Mouse (Mus musculus) CH12.LX (cell line): ENCODE data around the gene Dhx16. TPM values are rescaled to one million over a fixed set of nuclear protein-coding genes. Genes with fewer than 3 reads are reported as not detected.

Experiments used
- DNase-seq: peaks from one replicate; pipeline ENCODE4 v3.0.0-alpha.2; 2013; ENCODE audit errors: extremely low read depth
- H3K27ac ChIP-seq: 2 replicates; pipeline ENCODE4 v1.5.1; 2012; ENCODE audit warnings: low read depth, mild to moderate bottlenecking, control low read depth, moderate library complexity; ENCODE audit not compliant: insufficient read depth
- H3K27me3 ChIP-seq: replicated peaks from 2 replicates; pipeline ENCODE3; 2012; ENCODE audit warnings: inconsistent platforms
- H3K36me3 ChIP-seq, 2 experiments: replicated peaks in 1 of 2; 2 replicates each; pipeline versions ENCODE3 to v1.6.1; 2012; ENCODE audit warnings: inconsistent platforms in 1 of 2, low read length in 1 of 2, mild to moderate bottlenecking in 1 of 2, mixed read lengths in 1 of 2, moderate library complexity in 1 of 2; ENCODE audit not compliant: control insufficient read depth in 1 of 2, insufficient read depth in 1 of 2
- H3K4me1 ChIP-seq, 2 experiments: 2 replicates each; pipeline ENCODE4 v1.6.1; 2012; ENCODE audit warnings: inconsistent platforms in 1 of 2, moderate library complexity in 1 of 2; ENCODE audit not compliant: insufficient read depth in 2 of 2, control insufficient read depth in 1 of 2
- H3K4me2 ChIP-seq: 2 replicates; pipeline ENCODE4 v1.6.1; 2012; ENCODE audit warnings: low read depth, mild to moderate bottlenecking, control low read depth; ENCODE audit not compliant: poor library complexity, insufficient read depth, severe bottlenecking
- H3K4me3 ChIP-seq, 3 experiments: fragments of 150-350 bp in 1 of 3; sonication (generic) in 1 of 3; replicated peaks in 1 of 3; 2 replicates each; pipeline versions ENCODE3 to v1.5.1; 2011 to 2012; ENCODE audit warnings: low read depth in 2 of 3, low read length in 2 of 3, mild to moderate bottlenecking in 2 of 3, moderate library complexity in 2 of 3, control low read depth in 1 of 3, improper control_type of control experiment in 1 of 3, inconsistent platforms in 1 of 3, mixed read lengths in 1 of 3; ENCODE audit not compliant: poor library complexity in 1 of 3
- H3K79me2 ChIP-seq: replicated peaks from 2 replicates; pipeline ENCODE4 v1.6.1; 2012; ENCODE audit warnings: mild to moderate bottlenecking, moderate library complexity; ENCODE audit not compliant: control insufficient read depth, poor library complexity, insufficient read depth, severe bottlenecking; ENCODE audit errors: extremely low read depth
- H3K9ac ChIP-seq: 2 replicates; pipeline ENCODE4 v1.6.1; 2012; ENCODE audit warnings: low read depth, mild to moderate bottlenecking, control low read depth, moderate library complexity; ENCODE audit not compliant: insufficient read depth
- H3K9me3 ChIP-seq: replicated peaks from 2 replicates; pipeline ENCODE3; 2012; ENCODE audit warnings: low read length, inconsistent platforms, mixed read lengths
- CHD2 ChIP-seq: IDR thresholded peaks from 2 replicates; pipeline ENCODE4 v1.6.1; 2011; ENCODE audit warnings: low read length, improper control_type of control experiment
- CTCF ChIP-seq, 2 experiments: IDR thresholded peaks in 1 of 2; conservative IDR thresholded peaks in 1 of 2; 2 replicates each; pipeline ENCODE4 v1.5.1; 2011 to 2012; ENCODE audit warnings: low read depth in 2 of 2, low read length in 2 of 2, improper control_type of control experiment in 1 of 2, inconsistent platforms in 1 of 2, mild to moderate bottlenecking in 1 of 2, moderate library complexity in 1 of 2
- IRF4 ChIP-seq: IDR thresholded peaks from 2 replicates; pipeline ENCODE4 v1.6.1; 2014; ENCODE audit warnings: low read depth, mild to moderate bottlenecking, inconsistent platforms, low read length, improper control_type of control experiment
- MXI1 ChIP-seq: IDR thresholded peaks from 2 replicates; pipeline ENCODE4 v1.6.1; 2011; ENCODE audit warnings: mild to moderate bottlenecking, low read depth, low read length, improper control_type of control experiment
- MYC ChIP-seq: IDR thresholded peaks from 2 replicates; pipeline ENCODE4 v1.6.1; 2011; ENCODE audit warnings: low read depth, mild to moderate bottlenecking, improper control_type of control experiment, low read length
- POLR2A ChIP-seq: IDR thresholded peaks from 2 replicates; pipeline ENCODE4 v1.6.1; 2011; ENCODE audit warnings: low read depth, mild to moderate bottlenecking, improper control_type of control experiment, low read length
- POLR2AphosphoS2 ChIP-seq: IDR thresholded peaks from 2 replicates; pipeline ENCODE4 v1.6.1; 2011; ENCODE audit warnings: low read depth, low read length, improper control_type of control experiment
- RAD21 ChIP-seq: IDR thresholded peaks from 2 replicates; pipeline ENCODE4 v1.6.1; 2011; ENCODE audit warnings: low read depth, mild to moderate bottlenecking, low read length, improper control_type of control experiment, moderate library complexity
- SMC3 ChIP-seq: IDR thresholded peaks from 2 replicates; pipeline ENCODE4 v1.6.1; 2011; ENCODE audit warnings: low read depth, low read length, improper control_type of control experiment
- TCF12 ChIP-seq: IDR thresholded peaks from 2 replicates; pipeline ENCODE4 v1.6.1; 2014; ENCODE audit warnings: low read depth, mild to moderate bottlenecking, inconsistent platforms, low read length, improper control_type of control experiment
- ZMIZ1 ChIP-seq: IDR thresholded peaks from 2 replicates; pipeline ENCODE4 v1.6.1; 2012; ENCODE audit warnings: low read depth, mild to moderate bottlenecking, inconsistent platforms, low read length, improper control_type of control experiment
- dilution Hi-C: fragments of 300-500 bp; cut with MboI; formaldehyde crosslinking; loops from 2 replicates; pipeline ENCODE4 v1.14.3; 2020; ENCODE audit warnings: low sequenced_read_pairs; ENCODE audit not compliant: extremely low pct_unique_long_range_greater_than_20kb, extremely low pct_ligation_motif_present
- in situ Hi-C: fragments of 300-500 bp; cut with MboI; formaldehyde crosslinking; loops from 3 replicates; pipeline ENCODE4 v1.14.3; 2019; ENCODE audit warnings: low sequenced_read_pairs, low pct_ligation_motif_present, low pct_unique_long_range_greater_than_20kb, mixed read lengths
- polyA plus RNA-seq: library from polyadenylated mRNA; unstranded; fragments of >175 nt; gene quantifications from 2 replicates; pipeline ENCODE4 v1.2.1, GENCODE M21; 2012; ENCODE audit warnings: low read depth; ENCODE audit not compliant: insufficient read length
- total RNA-seq, 2 experiments: library from RNA; depleted of rRNA; stranded (reverse); fragments of 300-350 nt in 1 of 2; fragments of >200 nt in 1 of 2; gene quantifications; 2 replicates each; pipeline ENCODE4 v1.2.3; 2012 to 2014

Gene Dhx16
- total and polyA plus RNA-seq, 3 experiments: 74.8 to 107 (median 75.3) TPM

- dilution Hi-C loops: no loop called here
- peak overlapping the region; percentile 74; the same call in 1 of the 2 replicates for H3K4me2 ChIP-seq
- H3K9ac ChIP-seq: peak overlapping the region; percentile 46; the same call in 1 of the 2 replicates
- TF ChIP-seq CHD2 (no peak), RAD21 (no peak), MXI1 (peak; percentile 2; the same call in 1 of the 2 replicates)
- no peaks in the 10 kb centered on the region for H3K27me3 ChIP-seq
- H3K4me3 ChIP-seq: peak overlapping the region in 1 of 3 experiments; percentile 77
- H3K9me3 ChIP-seq: no peaks in the 10 kb centered on the region
- in situ Hi-C loops: no loop called here
- H3K79me2 ChIP-seq: peaks cover 39% of the 10 kb centered on the region
- peaks cover 6 to 48% of the 10 kb centered on the region in 2 experiments; a peak in 3 of 4 replicates for H3K4me1 ChIP-seq
- H3K36me3 ChIP-seq: peaks cover 27 to 60% of the 10 kb centered on the region in 2 experiments
- no peak for DNase-seq
- H3K27ac ChIP-seq: no peak overlapping the region
These were observed 40.3 kb downstream of the Dhx16 start for GRCm38 (mm10) chr17:35919864-35920301.

- no peaks in the 10 kb centered on the region for H3K9me3 ChIP-seq
- no peak for DNase-seq
- in situ Hi-C loops: no loop called here
- dilution Hi-C loops: no loop called here
- H3K4me1 ChIP-seq: peaks cover 6 to 47% of the 10 kb centered on the region in 2 experiments; a peak in 3 of 4 replicates
- H3K27me3 ChIP-seq: no peaks in the 10 kb centered on the region
- peaks cover 31 to 65% of the 10 kb centered on the region in 2 experiments for H3K36me3 ChIP-seq
- peak overlapping the region; percentile 46 for H3K9ac ChIP-seq
- TF ChIP-seq RAD21 (no peak), IRF4 (no peak), ZMIZ1 (no peak), POLR2A (0 out of 2 replicates have a peak, but pooled peaks have one; percentile 0), SMC3 (no peak)
- peak overlapping the region; percentile 74; the same call in 1 of the 2 replicates for H3K4me2 ChIP-seq
- H3K4me3 ChIP-seq: no peak overlapping the region
- peaks cover 34% of the 10 kb centered on the region for H3K79me2 ChIP-seq
- no peak overlapping the region for H3K27ac ChIP-seq
These were observed 40.8 kb downstream of the Dhx16 start for GRCm38 (mm10) chr17:35920384-35920783.

GRCm38 (mm10) chr17:35920862-35921562 is 41.4 kb downstream of the Dhx16 start:
- Histone ChIP-seq H3K9me3 (no peaks in the 10 kb centered on the region), H3K79me2 (peaks cover 27% of the 10 kb centered on the region), H3K4me2 (no peak overlapping the region), H3K27me3 (no peaks in the 10 kb centered on the region), H3K36me3 (peaks cover 32 to 70% of the 10 kb centered on the region in 2 experiments), H3K4me3 (no peak overlapping the region), H3K4me1 (peaks cover 6 to 47% of the 10 kb centered on the region in 2 experiments; a peak in 3 of 4 replicates), H3K9ac (peak overlapping the region; percentile 46; the same call in 1 of the 2 replicates), H3K27ac (no peak overlapping the region)
- in situ Hi-C loops: no loop called here
- DNase-seq: peak; percentile 46
- dilution Hi-C loops: no loop called here
- peak; percentile 30 to 61; a peak in 2 of 4 replicates for TF ChIP-seq CTCF (conservative IDR thresholded peaks at IDR 0.05 in 1 of 2, IDR thresholded peaks at IDR 0.05 in 1 of 2; ENCODE audit: low read depth in 2 of 2, low read length in 2 of 2)
- TF ChIP-seq POLR2AphosphoS2: peak; percentile 84; the same call in 1 of the 2 replicates
- no peak for TF ChIP-seq TCF12
- TF ChIP-seq ZMIZ1: peak; percentile 20; the same call in 1 of the 2 replicates
- TF ChIP-seq SMC3: peak; percentile 16; the same call in 1 of the 2 replicates
- 0 out of 2 replicates have a peak, but pooled peaks have one; percentile 10 for TF ChIP-seq MYC
